ENCODE assay signal across 8 mouse cellular contexts in the genomic region with DNA sequence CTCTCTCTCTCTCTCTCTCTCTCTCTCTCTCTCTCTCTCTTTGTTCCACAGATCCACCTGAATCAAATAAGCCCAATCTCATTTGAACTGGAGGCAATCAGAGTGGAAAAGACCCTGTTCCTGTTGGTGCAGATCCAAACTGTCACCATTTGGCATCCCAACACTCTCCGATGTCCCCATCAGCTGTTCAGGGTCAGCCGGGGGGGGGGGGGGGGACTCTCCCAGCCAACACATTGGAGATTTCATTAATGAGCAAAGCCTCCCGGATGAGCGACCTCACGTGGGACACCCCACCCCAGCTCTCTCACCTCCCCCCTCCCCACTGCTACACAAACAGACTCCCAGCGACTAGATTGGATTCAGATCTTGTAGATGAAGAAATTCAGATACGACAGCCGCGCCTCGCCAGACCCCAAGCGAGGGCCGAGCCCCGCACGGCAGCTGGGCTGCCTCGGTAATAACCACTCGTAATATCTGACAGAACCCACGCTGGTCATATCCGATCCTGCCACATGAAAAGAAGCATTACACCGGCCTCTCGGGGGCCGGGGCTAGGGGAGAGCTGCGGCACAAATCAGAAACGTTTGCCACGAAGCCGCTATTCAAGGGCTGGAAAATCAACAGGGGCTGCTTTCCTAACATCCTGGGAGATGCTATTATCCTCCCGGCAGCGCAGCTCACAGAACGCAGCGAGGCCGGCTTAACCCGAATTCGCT.
DNase-seq lines count a peak whose midpoint lies in the region; ATAC-seq lines count a peak whose summit lies in the region.
"Had no signal": no experiment of that assay in that cellular context is flagged by ENCODE, and none has a peak within 500 bp of the region (broad histone marks: within the 10 kb centered on the region; RNA-seq: fewer than 3 reads in every experiment).

No protein-coding gene starts in this region.

- peak overlapping the region; percentile 36 for H3K4me2 ChIP-seq in lung, embryonic 15.5 days
- peak overlapping the region; percentile 23; the same call in 1 of the 2 replicates for H3K4me2 ChIP-seq in forebrain, embryonic 15.5 days (replicated peaks)

- 25% methylated on average over 31 of the region's 32 CpGs for WGBS in lung, embryonic 15.5 days
- WGBS in forebrain, embryonic 15.5 days: 33% methylated on average over 32 of the region's 32 CpGs

- DNase-seq in lung, postnatal 36 days: no peak
- DNase-seq in mesoderm, embryonic 11.5 days (ENCODE audit: low read depth, low spot score): peak; percentile 12
- no peak for DNase-seq in right cerebral cortex, adult 2 months (ENCODE audit: low spot score in 2 of 2)
- no peak for DNase-seq in gastrocnemius, postnatal 36 days
- DNase-seq in urinary bladder, postnatal 10 days (ENCODE audit: low spot score): no peak

- no peaks in the 10 kb centered on the region; the same call in 1 of the 2 replicates for H3K27me3 ChIP-seq in lung, embryonic 15.5 days
- no peaks in the 10 kb centered on the region for H3K27me3 ChIP-seq in forebrain, embryonic 15.5 days

- intact Hi-C loops in gastrocnemius, postnatal 36 days (cut with DNase I): no loop called here

- ATAC-seq in lung, embryonic 15.5 days (ENCODE audit: borderline replicate concordance, extremely low read depth, low FRiP score, low TSS enrichment): no peak
- ATAC-seq in forebrain, embryonic 15.5 days (replicated peaks): no peak

- no peak overlapping the region for H3K4me3 ChIP-seq in lung, embryonic 15.5 days
- no peak overlapping the region for H3K4me3 ChIP-seq in forebrain, embryonic 15.5 days
- H3K4me3 ChIP-seq: left cerebral cortex, adult 2 months had no signal

- H3K9me3 ChIP-seq in lung, embryonic 15.5 days: no peaks in the 10 kb centered on the region
- no peaks in the 10 kb centered on the region for H3K9me3 ChIP-seq in forebrain, embryonic 15.5 days

- no peak overlapping the region for H3K9ac ChIP-seq in lung, embryonic 15.5 days
- H3K9ac ChIP-seq in forebrain, embryonic 15.5 days (replicated peaks): peak overlapping the region; percentile 10; the same call in 1 of the 2 replicates

- H3K27ac ChIP-seq in lung, embryonic 15.5 days: no peak overlapping the region
- peak overlapping the region; percentile 98 for H3K27ac ChIP-seq in forebrain, embryonic 15.5 days (replicated peaks)
- H3K27ac ChIP-seq: left cerebral cortex, adult 2 months had no signal

- peaks cover 32% of the 10 kb centered on the region for H3K4me1 ChIP-seq in lung, embryonic 15.5 days
- H3K4me1 ChIP-seq in forebrain, embryonic 15.5 days: peaks cover 56% of the 10 kb centered on the region

- no peaks in the 10 kb centered on the region for H3K36me3 ChIP-seq in lung, embryonic 15.5 days
- H3K36me3 ChIP-seq in forebrain, embryonic 15.5 days: no peaks in the 10 kb centered on the region
